In genomic region chr2:32350471-32351051, GRCm38 (mm10) we compare ENCODE assay signal across 10 mouse cellular contexts. TPM values are rescaled to one million over a fixed set of nuclear protein-coding genes. Genes with fewer than 3 reads are reported as not detected.
DNase-seq lines count a peak whose midpoint lies in the region; ATAC-seq and TF ChIP-seq lines count a peak whose summit lies in the region.
"Had no signal": no experiment of that assay in that cellular context is flagged by ENCODE, and none has a peak within 500 bp of the region (broad histone marks: within the 10 kb centered on the region; RNA-seq: fewer than 3 reads in every experiment).

No protein-coding gene starts in this region.

- no peaks in the 10 kb centered on the region for H3K9me3 ChIP-seq in hindbrain, embryonic 10.5 days
- no peaks in the 10 kb centered on the region for H3K9me3 ChIP-seq in hindbrain, embryonic 11.5 days (ENCODE audit: control insufficient read depth, low read length)
- no peaks in the 10 kb centered on the region for H3K9me3 ChIP-seq in hindbrain, embryonic 14.5 days (ENCODE audit: control insufficient read depth, low read length)
- H3K9me3 ChIP-seq in neural tube, embryonic 14.5 days (ENCODE audit: control insufficient read depth, low read length) = no peaks in the 10 kb centered on the region
- H3K9me3 ChIP-seq in lung, postnatal 0 days (ENCODE audit: low read length) = no peaks in the 10 kb centered on the region
- H3K9me3 ChIP-seq: liver, embryonic 12.5 days; megakaryocyte, embryonic 14.5 days had no signal

- H3K27ac ChIP-seq in hindbrain, embryonic 10.5 days = no peak overlapping the region
- no peak overlapping the region for H3K27ac ChIP-seq in hindbrain, embryonic 11.5 days (ENCODE audit: low read depth, low read length)
- no peak overlapping the region for H3K27ac ChIP-seq in hindbrain, embryonic 14.5 days
- H3K27ac ChIP-seq in neural tube, embryonic 14.5 days (ENCODE audit: low read depth, low read length) = no peak overlapping the region
- H3K27ac ChIP-seq in lung, postnatal 0 days (ENCODE audit: low read length) = no peak overlapping the region
- H3K27ac ChIP-seq: liver, embryonic 12.5 days had no signal

- no peaks in the 10 kb centered on the region for H3K36me3 ChIP-seq in hindbrain, embryonic 10.5 days
- H3K36me3 ChIP-seq in hindbrain, embryonic 11.5 days (ENCODE audit: control insufficient read depth, insufficient read depth, low read length) = no peaks in the 10 kb centered on the region
- peaks cover 27% of the 10 kb centered on the region for H3K36me3 ChIP-seq in hindbrain, embryonic 14.5 days (replicated peaks; ENCODE audit: control insufficient read depth, insufficient read depth)
- peaks cover 4% of the 10 kb centered on the region; the same call in 1 of the 2 replicates for H3K36me3 ChIP-seq in neural tube, embryonic 14.5 days (ENCODE audit: control insufficient read depth, insufficient read depth, low read length)
- no peaks in the 10 kb centered on the region for H3K36me3 ChIP-seq in lung, postnatal 0 days (ENCODE audit: insufficient read depth, low read length)
- H3K36me3 ChIP-seq: liver, embryonic 12.5 days had no signal

- DNase-seq in hindbrain, embryonic 10.5 days (ENCODE audit: low spot score) = no peak
- DNase-seq in hindbrain, embryonic 11.5 days (ENCODE audit: low spot score) = no peak
- DNase-seq in cerebellum, adult 8-10 months = peak; percentile 70
- DNase-seq in hindbrain, embryonic 14.5 days (ENCODE audit: low spot score) = no peak
- DNase-seq in kidney, adult 9 months = no peak
- no peak for DNase-seq in lung, postnatal 0 days (ENCODE audit: low spot score)
- no peak for DNase-seq in ovary, postnatal 36 days (ENCODE audit: low spot score)

- 51% methylated on average over 13 of the region's 13 CpGs for WGBS in hindbrain, embryonic 10.5 days
- WGBS in hindbrain, embryonic 11.5 days = 49% methylated on average over 13 of the region's 13 CpGs
- WGBS in hindbrain, embryonic 14.5 days = 50% methylated on average over 13 of the region's 13 CpGs
- WGBS in neural tube, embryonic 14.5 days = 48% methylated on average over 13 of the region's 13 CpGs
- WGBS in lung, postnatal 0 days = 48% methylated on average over 13 of the region's 13 CpGs

- no peak overlapping the region for H3K4me2 ChIP-seq in hindbrain, embryonic 11.5 days (replicated peaks; ENCODE audit: low read depth, low read length)
- H3K4me2 ChIP-seq in hindbrain, embryonic 14.5 days (replicated peaks) = peak overlapping the region; percentile 76
- peak overlapping the region; percentile 4; the same call in 1 of the 2 replicates for H3K4me2 ChIP-seq in neural tube, embryonic 14.5 days (ENCODE audit: low read depth, low read length)
- H3K4me2 ChIP-seq in lung, postnatal 0 days (replicated peaks; ENCODE audit: low read depth, low read length) = no peak overlapping the region
- H3K4me2 ChIP-seq: liver, embryonic 12.5 days had no signal

- no peak for TF ChIP-seq CTCF in lung, postnatal 0 days (IDR thresholded peaks at IDR 0.05)

- peaks cover 45% of the 10 kb centered on the region for H3K4me1 ChIP-seq in hindbrain, embryonic 10.5 days (replicated peaks)
- peaks cover 6% of the 10 kb centered on the region; the same call in 1 of the 2 replicates for H3K4me1 ChIP-seq in hindbrain, embryonic 11.5 days (replicated peaks; ENCODE audit: control insufficient read depth, insufficient read depth, low read length)
- H3K4me1 ChIP-seq in hindbrain, embryonic 14.5 days (replicated peaks; ENCODE audit: control insufficient read depth, insufficient read depth, low read length) = peaks cover 24% of the 10 kb centered on the region
- H3K4me1 ChIP-seq in neural tube, embryonic 14.5 days (ENCODE audit: control insufficient read depth, insufficient read depth, low read length) = peaks cover 13% of the 10 kb centered on the region
- H3K4me1 ChIP-seq in lung, postnatal 0 days (ENCODE audit: insufficient read depth, low read depth, low read length) = no peaks in the 10 kb centered on the region

- H3K4me3 ChIP-seq in hindbrain, embryonic 10.5 days = peak overlapping the region; percentile 3; the same call in 1 of the 2 replicates
- no peak overlapping the region for H3K4me3 ChIP-seq in hindbrain, embryonic 11.5 days (ENCODE audit: low read depth, low read length)
- H3K4me3 ChIP-seq in hindbrain, embryonic 14.5 days (replicated peaks; ENCODE audit: low read length) = no peak overlapping the region
- H3K4me3 ChIP-seq in neural tube, embryonic 14.5 days (ENCODE audit: low read depth, low read length) = no peak overlapping the region
- H3K4me3 ChIP-seq in lung, postnatal 0 days (ENCODE audit: low read depth, low read length) = no peak overlapping the region
- H3K4me3 ChIP-seq: liver, embryonic 12.5 days; megakaryocyte, embryonic 14.5 days had no signal

- peaks cover 43% of the 10 kb centered on the region for H3K27me3 ChIP-seq in hindbrain, embryonic 10.5 days (ENCODE audit: insufficient read depth, poor library complexity, severe bottlenecking)
- no peaks in the 10 kb centered on the region; the same call in 1 of the 2 replicates for H3K27me3 ChIP-seq in hindbrain, embryonic 11.5 days (ENCODE audit: control insufficient read depth, insufficient read depth, low read length)
- H3K27me3 ChIP-seq in hindbrain, embryonic 14.5 days (ENCODE audit: control insufficient read depth, insufficient read depth, low read length) = no peaks in the 10 kb centered on the region
- H3K27me3 ChIP-seq in neural tube, embryonic 14.5 days (ENCODE audit: control insufficient read depth, insufficient read depth, low read length) = peaks cover 2% of the 10 kb centered on the region; the same call in 1 of the 2 replicates
- H3K27me3 ChIP-seq in lung, postnatal 0 days (replicated peaks; ENCODE audit: insufficient read depth, low read length) = 0 out of 2 replicates have a peak, but pooled peaks cover 4% of the 10 kb centered on the region

- H3K9ac ChIP-seq in hindbrain, embryonic 11.5 days (ENCODE audit: low read depth, low read length) = no peak overlapping the region
- peak overlapping the region; percentile 96; the same call in 1 of the 2 replicates for H3K9ac ChIP-seq in hindbrain, embryonic 14.5 days
- no peak overlapping the region; the same call in 1 of the 2 replicates for H3K9ac ChIP-seq in neural tube, embryonic 14.5 days (replicated peaks; ENCODE audit: low read depth, low read length)
- no peak overlapping the region for H3K9ac ChIP-seq in lung, postnatal 0 days (replicated peaks; ENCODE audit: low read depth)
- H3K9ac ChIP-seq: liver, embryonic 12.5 days had no signal

- TF ChIP-seq EP300 in lung, postnatal 0 days (IDR thresholded peaks at IDR 0.05) = no peak

- ATAC-seq in hindbrain, embryonic 11.5 days (ENCODE audit: low FRiP score) = no peak
- no peak for ATAC-seq in hindbrain, embryonic 14.5 days (ENCODE audit: low FRiP score)
- ATAC-seq in neural tube, embryonic 14.5 days (ENCODE audit: low read depth) = no peak
- no peak for ATAC-seq in lung, postnatal 0 days
- ATAC-seq: liver, embryonic 12.5 days had no signal

RNA-seq across cellular contexts. Expression of gene Ciz1, which starts 1.6 kb away (rescaled TPM):
- polyA plus RNA-seq in hindbrain, embryonic 10.5 days (2016; fragmentation: Nextera tagmentation; extraction: Ambion mirVana) = 56.3 and 69.4 TPM in 2 replicates
- 42.4 and 49.0 TPM in 2 replicates for polyA plus RNA-seq in hindbrain, embryonic 11.5 days (2014; fragmentation: Nextera tagmentation; extraction: Ambion mirVana)
- 47.5 and 49.1 TPM in 2 replicates for polyA plus RNA-seq in hindbrain, embryonic 14.5 days (2014; fragmentation: Nextera tagmentation; extraction: Ambion mirVana)
- 47.7 and 48.3 TPM in 2 replicates for polyA plus RNA-seq in neural tube, embryonic 14.5 days (2014; fragmentation: Nextera tagmentation; extraction: Ambion mirVana)
- 20.1 and 20.4 TPM in 2 replicates for polyA plus RNA-seq in lung, postnatal 0 days (2015; fragmentation: Nextera tagmentation; extraction: Ambion mirVana)

RNA-seq across cellular contexts. Expression of gene Dnm1, which starts 2.6 kb away (rescaled TPM):
- 12.3 and 17.0 TPM in 2 replicates for polyA plus RNA-seq in hindbrain, embryonic 10.5 days (2016; fragmentation: Nextera tagmentation; extraction: Ambion mirVana)
- polyA plus RNA-seq in hindbrain, embryonic 11.5 days (2014; fragmentation: Nextera tagmentation; extraction: Ambion mirVana) = 17.4 and 22.6 TPM in 2 replicates
- 123 and 132 TPM in 2 replicates for polyA plus RNA-seq in hindbrain, embryonic 14.5 days (2014; fragmentation: Nextera tagmentation; extraction: Ambion mirVana)
- polyA plus RNA-seq in neural tube, embryonic 14.5 days (2014; fragmentation: Nextera tagmentation; extraction: Ambion mirVana) = 102 and 146 TPM in 2 replicates
- polyA plus RNA-seq in lung, postnatal 0 days (2015; fragmentation: Nextera tagmentation; extraction: Ambion mirVana) = 5.0 and 5.1 TPM in 2 replicates

RNA-seq across cellular contexts. Expression of gene 1110008P14Rik, which starts 31.2 kb away (rescaled TPM):
- 41.4 and 66.7 TPM in 2 replicates for polyA plus RNA-seq in hindbrain, embryonic 10.5 days (2016; fragmentation: Nextera tagmentation; extraction: Ambion mirVana)
- polyA plus RNA-seq in hindbrain, embryonic 11.5 days (2014; fragmentation: Nextera tagmentation; extraction: Ambion mirVana) = 62.1 and 62.7 TPM in 2 replicates
- polyA plus RNA-seq in hindbrain, embryonic 14.5 days (2014; fragmentation: Nextera tagmentation; extraction: Ambion mirVana) = 170 and 175 TPM in 2 replicates
- 157 and 198 TPM in 2 replicates for polyA plus RNA-seq in neural tube, embryonic 14.5 days (2014; fragmentation: Nextera tagmentation; extraction: Ambion mirVana)
- 73.4 and 78.1 TPM in 2 replicates for polyA plus RNA-seq in lung, postnatal 0 days (2015; fragmentation: Nextera tagmentation; extraction: Ambion mirVana)

RNA-seq across cellular contexts. Expression of gene Lcn2, which starts 37.5 kb away (rescaled TPM):
- not detected in 2 replicates for polyA plus RNA-seq in hindbrain, embryonic 10.5 days (2016; fragmentation: Nextera tagmentation; extraction: Ambion mirVana)
- polyA plus RNA-seq in hindbrain, embryonic 11.5 days (2014; fragmentation: Nextera tagmentation; extraction: Ambion mirVana) = 0.19 TPM in 1 of 2 replicates, not detected in the other
- 0.78 and 1.3 TPM in 2 replicates for polyA plus RNA-seq in hindbrain, embryonic 14.5 days (2014; fragmentation: Nextera tagmentation; extraction: Ambion mirVana)
- polyA plus RNA-seq in neural tube, embryonic 14.5 days (2014; fragmentation: Nextera tagmentation; extraction: Ambion mirVana) = 0.35 and 0.40 TPM in 2 replicates
- polyA plus RNA-seq in lung, postnatal 0 days (2015; fragmentation: Nextera tagmentation; extraction: Ambion mirVana) = 223 and 355 TPM in 2 replicates

RNA-seq across cellular contexts. Expression of gene Ptges2, which starts 45.1 kb away (rescaled TPM):
- polyA plus RNA-seq in hindbrain, embryonic 10.5 days (2016; fragmentation: Nextera tagmentation; extraction: Ambion mirVana) = 26.3 and 32.3 TPM in 2 replicates
- polyA plus RNA-seq in hindbrain, embryonic 11.5 days (2014; fragmentation: Nextera tagmentation; extraction: Ambion mirVana) = 30.2 and 30.8 TPM in 2 replicates
- 58.1 and 58.9 TPM in 2 replicates for polyA plus RNA-seq in hindbrain, embryonic 14.5 days (2014; fragmentation: Nextera tagmentation; extraction: Ambion mirVana)
- 58.1 and 65.9 TPM in 2 replicates for polyA plus RNA-seq in neural tube, embryonic 14.5 days (2014; fragmentation: Nextera tagmentation; extraction: Ambion mirVana)
- polyA plus RNA-seq in lung, postnatal 0 days (2015; fragmentation: Nextera tagmentation; extraction: Ambion mirVana) = 21.8 and 22.9 TPM in 2 replicates

Comparison
In these comparisons a context has a peak if more than half of its experiments do, and no peak if none do; other contexts are left out.
1. H3K4me2 ChIP-seq: peak in hindbrain, embryonic 14.5 days (single experiment) and neural tube, embryonic 14.5 days (single experiment); none in hindbrain, embryonic 11.5 days (single experiment) and lung, postnatal 0 days (single experiment).